Mouse (Mus musculus) left cerebral cortex, adult 2 months (tissue): ENCODE data around the gene Rnaseh2c. TPM values are rescaled to one million over a fixed set of nuclear protein-coding genes. Genes with fewer than 3 reads are reported as not detected.

Experiments
- DNase-seq, 2 experiments: peaks; one replicate each; pipeline ENCODE4 v3.0.0; 2021 to 2022; ENCODE audit warnings: low spot score in 2 of 2, mixed read lengths in 1 of 2; ENCODE audit errors: extremely low spot score in 1 of 2
- H3K27ac ChIP-seq: fragments of 200-600 bp; 2 replicates; pipeline ENCODE4 v1.8.1; 2022
- H3K4me3 ChIP-seq: fragments of 200-600 bp; 2 replicates; pipeline ENCODE4 v1.8.1; 2022
- CTCF ChIP-seq: fragments of 200-600 bp; IDR thresholded peaks from 2 replicates; pipeline ENCODE4 v1.8.1; 2022; ENCODE audit warnings: antibody characterized with exemption, mild to moderate bottlenecking, moderate library complexity
- intact Hi-C: fragments of 180-260 bp; cut with DNase I; formaldehyde crosslinking; loops from one replicate; pipeline ENCODE4 v1.15.1; 2025
- long read RNA-seq, 2 experiments: library from polyadenylated mRNA; stranded (forward); transcript quantifications; one replicate each; pipeline ENCODE4 v2.0.0; 2021; ENCODE audit warnings: borderline mapping rate in 2 of 2
- total RNA-seq, 2 experiments: library from RNA; stranded (reverse); gene quantifications; 2 replicates each; pipeline ENCODE4 v1.2.3; 2021

Rnaseh2c gene
- 10 to 100 TPM; 77.7 to 82.4 TPM for total RNA-seq
- long read RNA-seq, experiment 1, transcript Rnaseh2c-201 (4 exons, 1,126 nt) = major isoform, 8 of 14 reads
- long read RNA-seq, experiment 1, partial matches to known transcripts = 0 of 14 reads
- long read RNA-seq, experiment 1, other reads (novel, unspliced or antisense) = 5 of 14 reads
- long read RNA-seq, experiment 2, partial matches to known transcripts = 0 of 4 reads
- long read RNA-seq, experiment 2, other reads (novel, unspliced or antisense) = 1 of 4 reads

GRCm38 (mm10) chr19:5601752-5602541 is at the start of gene Rnaseh2c:
TSS of gene Rnaseh2c (plus strand) at chr19:5601873.
- intact Hi-C loops = no loop called here
- peak within 1 kb of the TSS; percentile 74 for H3K4me3 ChIP-seq
- peak; percentile 73 to 74 for DNase-seq
- TF ChIP-seq CTCF = no peak
- H3K27ac ChIP-seq = peak within 1 kb of the TSS; percentile 88

GRCm38 (mm10) chr19:5553802-5554201 is 47.9 kb upstream of the Rnaseh2c start:
- intact Hi-C loops = no loop called here
- no peak for DNase-seq
- H3K4me3 ChIP-seq = no peak overlapping the region
- no peak for TF ChIP-seq CTCF
- no peak overlapping the region for H3K27ac ChIP-seq

- Histone ChIP-seq H3K27ac (no peak overlapping the region), H3K4me3 (no peak overlapping the region)
- no peak for DNase-seq
- intact Hi-C loops = no loop called here
- TF ChIP-seq CTCF = no peak
Observed at GRCm38 (mm10) chr19:5554212-5554611, 47.5 kb upstream of the Rnaseh2c start.

DNA sequence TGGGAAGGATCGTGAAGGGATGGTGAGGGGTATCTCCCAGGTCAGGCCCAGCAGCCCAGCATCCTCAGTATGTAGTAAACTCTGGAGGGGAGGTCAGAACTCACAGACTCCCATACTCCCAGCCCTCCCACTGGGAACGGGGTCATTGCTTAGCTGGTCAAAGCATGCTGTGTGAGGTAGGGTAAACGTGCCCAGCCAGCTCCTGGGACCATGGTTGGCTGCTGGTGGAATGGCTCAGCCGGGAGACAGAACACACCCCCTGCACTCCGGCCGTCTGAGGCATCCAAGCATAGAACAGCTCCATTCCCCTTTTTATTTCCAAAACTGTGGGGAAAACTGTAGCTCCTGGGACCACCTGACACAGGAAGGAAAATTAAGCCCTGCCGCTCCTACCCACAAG is 43.5 kb upstream of the Rnaseh2c start:
- intact Hi-C loops = no loop called here
- no peak overlapping the region for H3K27ac ChIP-seq

DNA sequence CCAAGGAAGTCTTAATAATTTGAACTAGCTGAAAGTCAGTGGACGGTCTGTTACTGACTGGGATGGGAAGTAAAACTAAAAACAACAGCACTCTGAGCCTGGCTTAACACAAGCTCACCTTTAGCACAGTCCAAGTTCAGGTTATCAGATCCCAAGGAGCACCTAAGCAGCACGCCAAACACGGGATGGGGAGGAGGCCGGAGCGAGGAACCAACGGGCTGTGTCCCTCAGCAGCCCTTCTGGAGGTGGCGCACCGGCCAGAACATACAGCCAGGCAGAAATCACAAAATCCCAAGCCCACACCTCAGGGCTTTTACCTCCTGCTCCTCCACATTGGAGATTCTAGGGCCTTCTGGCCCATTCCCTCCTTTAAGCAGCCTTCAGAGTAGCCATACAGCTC is 42.9 kb upstream of the Rnaseh2c start:
- Histone ChIP-seq H3K4me3 (no peak overlapping the region), H3K27ac (no peak overlapping the region)
- DNase-seq = no peak
- intact Hi-C loops = no loop called here
- no peak for TF ChIP-seq CTCF

More for the DNA sequence above, 43.5 kb upstream of the Rnaseh2c start:
- H3K4me3 ChIP-seq = no peak overlapping the region
- no peak for TF ChIP-seq CTCF
- DNase-seq = no peak

- Histone ChIP-seq H3K4me3 (no peak overlapping the region), H3K27ac (no peak overlapping the region)
- intact Hi-C loops = no loop called here
- no peak for TF ChIP-seq CTCF
- no peak for DNase-seq
Observed at GRCm38 (mm10) chr19:5559229-5559628, 42.4 kb upstream of the Rnaseh2c start.

DNA sequence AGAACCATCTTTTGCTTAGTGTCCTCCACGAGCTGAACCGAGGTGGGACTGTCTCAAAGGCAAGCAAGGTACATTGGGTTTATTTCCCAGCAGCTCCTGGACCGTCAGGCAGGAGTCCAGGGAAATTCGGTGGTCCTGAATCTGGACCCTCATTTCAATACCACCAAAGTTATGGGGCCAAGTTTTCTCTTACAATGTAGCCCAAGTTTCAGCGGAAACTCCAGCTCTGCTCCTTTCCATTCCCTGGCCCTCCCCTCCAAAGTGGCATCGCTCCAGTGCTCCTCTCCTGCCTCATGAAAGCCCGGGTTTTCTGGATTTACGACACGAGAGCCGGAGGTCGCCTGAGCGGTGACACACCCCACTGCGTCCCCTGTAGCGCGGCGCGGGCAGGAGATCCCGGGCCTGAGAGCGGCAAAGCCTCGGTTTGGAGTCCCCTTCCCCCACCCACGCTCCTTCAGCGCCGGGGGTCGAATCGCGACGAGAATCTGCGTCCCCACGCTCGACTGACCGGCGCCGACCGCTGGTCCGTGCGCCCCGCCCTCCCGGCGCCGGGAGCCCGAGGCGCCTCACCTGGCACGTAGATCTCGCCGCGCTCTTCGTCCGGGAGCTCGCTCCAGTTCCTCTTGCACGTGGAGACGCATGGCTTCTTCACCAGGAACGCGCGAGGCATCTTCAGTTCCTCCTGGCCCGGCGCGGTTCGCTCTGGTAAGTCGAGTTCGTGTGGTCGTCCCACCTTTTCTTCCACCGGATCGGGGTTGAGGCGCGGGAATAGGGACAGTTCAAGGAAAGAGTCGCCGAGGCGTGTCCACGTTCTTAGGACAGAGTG is 41.8 kb upstream of the Rnaseh2c start:
- intact Hi-C loops = no loop called here
- no peak for TF ChIP-seq CTCF
- no peak for DNase-seq
- no peak overlapping the region for H3K27ac ChIP-seq
- peak overlapping the region; percentile 33 for H3K4me3 ChIP-seq

DNA sequence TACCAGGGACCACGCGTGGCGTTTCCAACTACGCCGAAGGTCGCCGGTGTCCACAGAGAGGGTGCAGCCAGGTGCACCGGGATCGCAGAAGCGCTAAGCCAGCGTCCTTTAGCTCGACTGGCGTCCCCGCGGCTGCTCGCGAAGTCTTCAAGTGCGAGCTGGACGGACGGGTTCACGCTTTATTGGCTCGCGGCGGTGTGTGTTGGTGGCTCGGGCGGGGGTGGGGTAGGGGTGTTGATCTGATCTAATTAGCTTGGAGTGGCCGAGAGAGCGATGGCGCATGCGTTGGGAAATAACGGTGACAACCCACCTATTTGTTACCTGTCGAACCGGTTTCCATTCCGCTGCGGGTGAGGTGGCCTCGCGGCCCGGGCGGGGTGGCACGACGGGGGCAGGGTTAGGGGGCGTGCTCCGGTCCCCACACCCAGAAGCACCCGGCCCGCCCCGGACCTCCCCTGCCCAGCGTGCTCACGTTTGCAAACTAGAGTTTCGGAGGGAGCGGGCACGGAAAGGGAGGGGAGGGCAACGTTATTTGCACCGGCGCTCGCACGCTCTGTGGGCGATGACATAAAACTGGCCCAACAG is 41.1 kb upstream of the Rnaseh2c start, which contains the start of gene Ovol1:
Gene Ovol1 (minus strand): TSS at position 190 of the 585 bp plus-strand sequence.
- Histone ChIP-seq H3K4me3 (peak within 1 kb of the TSS; percentile 33), H3K27ac (no peak within 1 kb of the TSS)
- DNase-seq = no peak
- no peak for TF ChIP-seq CTCF
- intact Hi-C loops = no loop called here

DNA sequence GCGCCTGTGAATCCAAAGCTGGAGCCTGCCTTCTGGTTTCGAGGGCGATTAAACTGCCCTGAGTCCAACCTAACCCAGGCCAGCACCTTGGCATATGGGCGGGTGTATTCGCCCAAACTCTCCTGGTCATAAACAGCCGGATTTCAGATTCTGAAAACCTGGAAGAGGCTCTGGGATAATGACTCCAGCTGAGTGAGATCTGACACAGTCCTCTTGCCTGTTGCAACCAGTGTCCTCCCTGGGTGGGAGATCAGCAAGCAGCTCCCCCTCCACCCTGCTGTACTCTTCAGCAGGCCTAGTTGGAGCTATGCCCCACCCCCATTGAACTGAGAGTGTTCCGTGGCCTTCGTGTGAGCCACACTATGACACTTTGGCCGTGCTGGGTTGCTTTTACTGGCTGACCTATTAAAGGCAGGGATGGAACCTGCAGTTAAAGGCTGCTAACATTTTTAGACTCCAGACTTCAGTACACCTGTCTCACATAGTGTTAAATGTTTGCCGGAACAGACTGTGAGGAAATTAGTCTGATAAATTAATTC is 40.4 kb upstream of the Rnaseh2c start:
- TF ChIP-seq CTCF = no peak
- no peak for DNase-seq
- intact Hi-C loops = no loop called here
- H3K4me3 ChIP-seq = no peak overlapping the region
- no peak overlapping the region for H3K27ac ChIP-seq

GRCm38 (mm10) chr19:5561886-5562285 is 39.8 kb upstream of the Rnaseh2c start:
- intact Hi-C loops = no loop called here
- H3K27ac ChIP-seq = no peak overlapping the region
- TF ChIP-seq CTCF = no peak
- no peak for DNase-seq
- H3K4me3 ChIP-seq = no peak overlapping the region

DNA sequence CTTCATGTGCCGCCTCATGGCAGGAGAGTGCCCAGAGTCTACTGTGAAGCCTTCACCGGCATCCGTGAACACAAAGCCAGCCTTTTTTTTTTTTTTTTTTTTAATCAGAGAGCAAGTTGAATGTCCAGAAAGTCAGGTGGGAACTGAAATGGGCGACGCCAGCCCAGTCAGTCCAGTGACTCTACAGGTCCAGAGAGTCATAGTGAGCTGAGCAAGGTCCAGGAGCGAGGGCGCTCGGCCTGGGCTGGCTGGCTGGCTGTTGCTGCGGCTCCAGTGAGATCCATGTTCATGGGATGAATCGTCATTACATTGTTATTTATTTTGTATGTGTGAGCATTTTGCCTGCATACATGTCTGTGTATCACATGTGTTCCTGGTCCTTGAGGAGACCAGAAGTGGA is 38.9 kb upstream of the Rnaseh2c start:
- no peak for TF ChIP-seq CTCF
- Histone ChIP-seq H3K4me3 (no peak overlapping the region), H3K27ac (no peak overlapping the region)
- intact Hi-C loops = no loop called here
- DNase-seq = no peak
